Mouse (Mus musculus) frontal cortex, postnatal 36 days (tissue): Measurements from ENCODE around the gene Mrps12.

Experiments used
- DNase-seq, 2 experiments: peaks; one replicate each; pipeline ENCODE4 v3.0.0; 2022; ENCODE audit warnings: low spot score in 2 of 2

Mrps12 gene

DNA sequence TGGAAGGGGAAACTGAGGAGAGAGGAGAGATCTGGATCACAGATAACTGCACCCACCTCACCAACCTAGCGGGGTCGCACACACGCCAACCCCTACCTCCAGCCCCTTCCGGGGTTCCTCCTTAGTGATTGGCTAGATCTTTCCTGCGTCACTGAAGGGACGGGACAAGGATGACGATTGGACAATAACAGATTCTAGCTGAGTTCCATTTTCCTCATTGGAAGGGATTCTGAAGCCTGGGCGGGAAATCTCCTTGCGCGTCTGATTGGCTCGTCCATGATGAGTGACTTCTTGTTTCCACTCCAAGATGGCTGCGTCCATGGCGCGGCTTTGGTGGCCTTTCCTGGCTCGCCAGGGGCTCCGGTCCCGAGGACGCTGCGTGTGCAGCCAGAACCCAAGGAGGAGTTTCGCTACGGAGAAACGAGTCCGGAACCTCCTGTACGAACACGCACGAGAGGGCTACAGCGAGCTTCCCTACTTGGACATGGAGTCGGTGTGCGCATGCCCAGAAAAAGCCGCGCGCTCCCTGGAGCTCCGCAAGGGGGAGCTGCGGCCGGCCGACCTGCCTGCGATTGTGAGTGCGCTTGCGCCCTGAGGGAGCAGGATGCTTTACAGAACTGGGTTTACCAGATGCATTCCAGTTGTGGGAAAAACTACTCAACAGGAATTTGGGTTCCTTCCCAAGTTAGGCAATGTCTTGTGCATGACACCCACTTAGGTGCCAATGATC lies at the start of gene Mrps12, which contains the start of gene Sars2:
TSS of gene Mrps12 (minus strand) at position 112 of the 730 bp plus-strand sequence.
TSS of gene Sars2 (plus strand) at position 284 of the 730 bp plus-strand sequence.
- DNase-seq: peak; percentile 97 to 99

DNA sequence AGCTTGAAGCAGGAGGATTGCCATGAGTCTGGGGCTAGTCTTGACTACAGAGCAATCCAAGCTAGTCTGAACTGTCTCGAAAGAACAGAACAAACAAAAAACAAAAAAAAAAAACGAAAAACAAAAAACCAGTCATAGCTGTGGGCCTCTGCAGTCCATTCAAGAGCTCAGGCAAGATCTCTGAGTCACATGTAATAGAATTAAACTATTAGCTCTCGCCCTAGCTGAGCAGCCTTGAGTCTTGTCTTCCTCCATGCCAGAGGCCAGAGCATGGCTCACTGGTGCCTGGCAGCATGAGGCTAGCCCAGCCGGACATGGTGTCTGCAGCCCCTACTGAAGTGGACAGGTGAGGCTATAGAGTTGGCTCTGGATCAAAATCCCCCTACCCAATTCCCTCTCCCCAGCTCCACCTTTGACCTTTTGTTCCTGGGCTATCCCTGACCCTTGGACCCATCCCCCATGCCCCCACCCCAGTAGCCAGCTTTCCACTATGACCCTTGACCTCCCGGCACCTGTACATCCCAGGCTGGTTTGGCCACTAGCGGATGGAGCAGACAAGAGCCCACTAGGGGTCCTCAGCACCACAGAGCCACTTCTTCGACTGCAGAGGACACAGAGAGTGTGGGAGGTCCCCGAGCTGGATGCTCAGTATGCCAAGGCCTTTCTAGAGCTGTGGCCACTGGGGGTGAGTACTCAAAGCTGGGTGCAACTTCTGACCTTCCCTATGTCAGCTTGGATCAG lies 48.6 kb upstream of the Mrps12 start:
- no peak for DNase-seq

DNA sequence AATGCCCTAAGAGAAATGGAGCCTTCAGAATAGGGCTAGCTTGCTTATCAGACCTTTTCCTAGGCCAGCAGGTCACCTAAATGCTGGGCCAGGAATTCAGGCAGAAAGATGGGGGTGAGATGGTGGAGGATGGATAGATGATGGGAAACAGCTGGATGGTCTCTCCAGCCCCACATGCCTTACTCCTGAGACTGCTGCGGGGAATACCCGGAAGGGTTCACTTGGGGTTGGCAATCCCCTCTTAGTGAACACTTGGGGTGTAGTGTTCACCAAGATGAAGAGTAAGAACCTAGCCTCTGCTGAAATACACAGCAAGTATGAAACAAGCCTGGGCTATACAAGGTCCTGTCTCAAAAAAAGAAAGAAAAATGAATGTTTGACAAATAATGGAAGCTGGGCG lies 47.6 kb upstream of the Mrps12 start:
- no peak for DNase-seq

DNA sequence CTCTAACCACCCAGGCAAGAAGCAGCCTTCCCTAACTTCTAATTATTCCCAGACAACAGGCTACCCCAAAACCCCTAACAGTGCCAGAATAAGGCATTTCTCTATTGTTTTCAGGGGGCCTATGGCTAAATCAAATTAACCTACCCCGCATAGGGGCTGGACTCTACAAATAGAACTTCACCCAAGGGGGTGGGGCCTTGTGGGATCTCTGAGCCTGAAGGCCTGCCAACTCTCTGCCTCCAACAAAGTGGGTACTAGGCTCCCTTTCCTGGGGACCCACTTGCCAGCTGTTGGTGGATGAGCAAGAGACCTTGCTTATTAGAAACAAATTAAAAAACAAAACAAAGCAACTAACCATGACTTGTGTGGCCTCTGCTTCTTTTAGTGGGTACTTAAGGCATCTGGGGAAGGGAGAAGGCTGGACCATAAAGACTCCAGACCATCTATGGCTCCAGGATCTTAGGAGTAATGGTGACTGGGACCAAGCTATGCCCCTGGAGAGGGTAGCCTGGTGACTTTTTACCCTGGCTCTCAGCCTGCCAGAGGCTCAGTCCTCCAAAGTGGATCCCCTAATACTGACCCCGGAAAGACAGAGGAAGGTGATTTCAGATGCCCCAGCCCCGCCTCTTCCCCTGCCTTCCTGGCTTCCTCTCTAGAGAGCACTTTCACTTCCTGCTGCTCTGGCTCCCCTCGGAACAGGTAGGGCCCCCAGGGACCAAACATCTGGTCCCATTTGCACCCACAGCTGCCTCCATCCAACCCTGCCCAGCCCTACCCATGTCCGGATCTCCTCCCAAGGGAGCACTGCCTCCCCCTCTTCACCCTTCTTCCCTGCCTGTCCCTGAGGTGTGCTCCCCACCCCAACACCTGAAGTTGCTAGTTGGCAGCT lies 46.9 kb upstream of the Mrps12 start, which contains the start of gene Rinl:
TSS of gene Rinl (plus strand) at position 663 of the 889 bp plus-strand sequence.
- no peak for DNase-seq

DNA sequence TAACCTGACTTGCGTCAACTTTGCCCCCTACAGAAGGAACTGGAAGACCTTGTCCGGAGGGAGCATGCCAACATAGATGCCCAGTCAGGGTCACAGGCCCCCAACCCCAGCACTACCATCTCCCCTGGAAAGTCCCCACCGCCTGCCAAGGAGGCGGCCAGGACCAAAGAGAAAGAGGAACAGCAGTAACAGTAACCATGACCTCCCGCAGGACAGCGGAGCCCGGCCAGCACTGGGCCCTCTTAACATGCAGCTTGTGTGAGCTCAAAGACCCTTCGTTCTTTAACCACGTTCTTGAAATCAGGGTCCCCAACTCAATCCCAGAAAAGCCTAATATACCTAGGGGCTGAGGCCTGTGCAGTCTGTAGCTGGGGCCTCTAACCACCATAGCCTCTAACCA lies 46.3 kb upstream of the Mrps12 start:
- no peak for DNase-seq

DNA sequence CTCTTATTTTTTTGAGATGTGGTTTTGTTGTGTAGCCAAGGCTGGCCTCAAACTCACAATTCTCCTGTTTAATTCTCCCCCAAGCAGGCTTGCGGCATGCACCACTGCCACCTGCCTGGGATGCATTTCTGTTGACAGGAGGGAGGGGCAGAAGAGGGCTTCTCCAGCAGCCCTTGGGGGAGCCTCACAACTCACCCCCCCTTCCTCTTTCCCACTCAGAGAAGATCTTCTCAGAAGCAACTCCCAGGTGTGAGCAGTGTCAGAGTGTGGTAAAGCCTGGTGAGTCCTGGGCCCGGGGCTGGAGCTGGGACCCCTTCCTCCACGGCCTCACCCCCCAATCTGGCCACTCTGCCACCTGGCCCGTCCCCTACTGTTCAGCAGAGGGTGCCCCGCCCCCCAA lies 43.5 kb upstream of the Mrps12 start:
- DNase-seq: no peak

DNA sequence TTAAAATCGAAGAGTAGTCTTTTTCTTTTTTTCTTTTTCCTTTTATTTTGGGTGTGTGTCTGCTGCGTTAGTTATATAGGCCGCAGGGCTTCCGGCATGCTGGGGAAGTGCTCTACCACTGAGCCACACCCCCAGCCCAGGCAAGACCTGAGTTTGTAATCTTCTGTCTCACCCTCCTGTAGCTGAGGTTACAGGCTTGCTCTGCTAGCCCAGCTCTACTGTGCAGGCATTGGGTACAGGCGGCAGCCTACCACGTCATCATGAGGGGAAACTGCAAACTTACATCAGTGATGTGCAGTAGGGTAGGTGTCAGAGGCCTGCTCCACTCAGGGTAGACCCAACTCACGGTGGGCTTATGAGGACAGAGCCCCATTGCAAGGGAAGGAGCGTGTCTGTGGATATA lies 39.6 kb upstream of the Mrps12 start:
- no peak for DNase-seq

DNA sequence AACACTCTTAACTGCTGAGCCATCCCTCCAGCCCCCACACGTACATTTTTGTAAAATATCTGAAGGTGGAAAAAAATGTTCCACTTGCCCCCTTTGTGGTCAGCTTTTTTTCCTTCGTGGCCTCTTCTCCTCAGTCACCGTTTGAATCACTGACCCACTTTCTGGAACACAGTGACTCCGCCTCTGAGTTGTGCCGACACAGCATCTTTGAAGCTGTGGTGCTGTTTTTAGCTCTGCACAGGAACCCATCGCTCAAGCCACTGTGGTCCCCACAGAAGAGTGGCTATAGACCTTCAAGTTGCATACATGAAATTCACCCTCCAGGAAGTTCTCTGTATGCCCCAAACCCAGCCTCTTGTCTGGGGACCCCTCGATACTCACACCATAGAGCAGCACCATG lies 39.2 kb upstream of the Mrps12 start:
- DNase-seq: peak; percentile 45 to 49

DNA sequence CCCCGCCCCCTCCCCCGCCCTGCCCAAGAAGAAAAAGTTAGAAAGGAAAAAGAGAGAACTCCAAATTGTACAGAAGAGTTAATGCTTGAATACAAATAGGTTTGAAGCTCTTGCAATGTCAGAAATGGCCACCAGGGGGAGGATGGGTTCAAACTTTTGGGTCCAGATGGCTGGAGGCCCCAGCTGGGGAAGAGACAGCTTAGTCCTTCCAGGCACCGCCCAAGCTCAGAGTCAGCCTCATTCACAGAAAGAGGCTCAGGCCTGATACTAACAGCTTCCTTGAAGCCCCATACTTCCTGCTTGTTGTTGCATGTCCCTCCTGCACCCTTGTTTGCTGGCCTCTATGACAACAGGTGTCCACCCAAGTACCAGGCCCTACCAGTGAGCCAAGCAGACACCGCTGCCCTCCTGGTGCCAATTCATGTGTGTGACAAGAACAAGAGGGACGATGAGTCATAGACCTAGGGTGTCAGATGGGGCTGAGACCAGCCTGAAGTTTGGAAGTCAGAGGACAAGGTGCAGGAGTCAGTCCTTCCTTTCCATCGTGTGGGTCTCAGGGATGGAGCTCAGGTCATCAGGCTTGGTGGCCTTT lies 38.5 kb upstream of the Mrps12 start:
- peak; percentile 89 to 91 for DNase-seq

DNA sequence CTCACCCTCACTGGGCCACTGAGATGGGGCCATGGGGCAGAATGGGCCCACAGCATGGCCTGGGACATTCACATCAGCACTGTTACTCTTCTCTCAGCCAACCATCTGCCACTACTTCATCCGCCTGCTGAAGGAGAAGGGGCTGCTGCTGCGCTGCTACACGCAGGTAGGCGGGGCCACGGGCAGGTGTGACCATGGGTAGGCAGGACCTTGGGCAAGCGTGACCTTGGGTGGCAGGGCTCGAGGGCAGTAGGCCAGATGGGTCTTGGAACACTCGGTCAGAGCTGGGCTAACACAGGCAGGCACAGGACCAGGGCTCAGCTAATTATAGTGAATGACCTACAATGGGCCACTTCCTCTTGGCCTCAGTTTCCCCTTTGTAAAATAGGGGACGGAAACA lies 37.2 kb upstream of the Mrps12 start:
- no peak for DNase-seq

DNA sequence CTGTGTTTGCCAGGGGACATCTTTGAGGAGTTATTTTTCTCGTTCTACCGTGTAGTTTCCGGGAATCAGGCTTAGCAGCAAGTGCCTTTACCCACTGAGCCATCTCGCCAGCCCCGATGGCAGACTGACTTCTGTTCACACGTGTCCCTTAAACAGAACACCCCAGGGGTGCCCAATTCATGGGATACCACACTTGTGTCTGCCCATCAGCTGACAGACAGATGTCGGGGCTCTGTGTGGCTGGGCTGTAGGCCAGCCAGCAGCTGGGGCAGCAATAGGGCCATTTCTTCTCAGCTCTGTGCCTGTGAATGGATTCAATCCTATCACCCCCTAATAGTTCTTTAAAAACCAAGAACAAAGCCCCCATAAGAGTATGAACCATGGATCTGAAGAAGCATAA lies 33.5 kb upstream of the Mrps12 start:
- DNase-seq: no peak

DNA sequence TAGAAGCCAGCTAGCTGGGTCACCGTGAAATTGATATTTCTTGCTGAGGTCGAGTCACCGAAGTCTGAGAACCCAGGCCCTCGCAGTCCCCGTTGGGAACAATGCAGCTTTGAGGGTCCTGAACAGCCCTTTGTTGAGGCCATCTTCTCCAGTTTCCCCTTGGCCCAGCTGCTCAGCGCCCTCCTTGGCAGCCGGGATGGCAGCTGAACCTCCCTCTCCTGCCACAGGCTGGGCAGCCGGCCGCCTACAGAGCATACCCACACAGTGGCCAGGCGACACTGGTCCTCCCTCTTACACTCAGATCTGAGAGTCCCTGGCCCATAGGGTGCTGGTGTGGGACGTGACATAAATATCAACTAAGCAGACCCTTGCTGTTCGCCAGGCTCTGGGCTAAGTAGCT lies 32.5 kb upstream of the Mrps12 start:
- DNase-seq: no peak

DNA sequence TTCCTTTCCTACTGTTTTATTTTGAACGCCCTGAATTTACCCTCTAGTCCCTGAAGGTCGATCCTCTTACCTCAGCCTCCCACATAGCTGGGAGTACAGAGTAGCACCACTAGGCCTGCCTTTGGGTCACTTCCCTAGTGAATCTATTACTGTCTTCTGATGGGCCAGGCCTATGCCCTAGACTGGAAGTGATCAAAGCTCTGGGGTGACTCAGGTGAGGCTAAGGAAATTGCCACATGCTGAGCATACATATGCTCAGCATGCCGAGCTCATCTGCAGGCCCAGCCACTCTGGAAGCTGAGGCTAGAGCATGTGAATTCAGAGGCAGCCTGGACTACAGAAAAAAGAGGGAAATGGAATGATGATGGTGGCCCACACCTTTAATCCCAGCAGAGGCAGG lies 31.5 kb upstream of the Mrps12 start:
- no peak for DNase-seq

DNA sequence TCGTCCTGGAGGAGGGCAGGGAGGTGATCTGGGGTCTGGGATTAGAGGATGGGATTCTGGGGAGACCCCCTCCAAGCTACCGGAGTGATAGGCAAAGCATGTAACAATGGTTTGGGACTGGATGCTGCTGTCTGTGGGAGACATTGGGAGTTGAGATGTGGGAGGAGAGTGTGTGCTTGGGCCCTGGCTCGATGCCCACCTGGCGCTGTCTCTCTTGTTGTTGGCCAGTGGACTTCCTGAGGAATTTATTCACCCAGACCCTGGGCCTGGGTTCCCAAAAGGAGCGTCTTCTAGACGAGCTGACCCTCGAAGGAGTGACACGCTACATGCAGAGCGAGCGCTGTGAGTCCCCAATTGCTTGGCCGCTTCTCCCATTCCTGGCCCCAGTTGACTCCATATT lies 30.2 kb upstream of the Mrps12 start:
- DNase-seq: no peak

DNA sequence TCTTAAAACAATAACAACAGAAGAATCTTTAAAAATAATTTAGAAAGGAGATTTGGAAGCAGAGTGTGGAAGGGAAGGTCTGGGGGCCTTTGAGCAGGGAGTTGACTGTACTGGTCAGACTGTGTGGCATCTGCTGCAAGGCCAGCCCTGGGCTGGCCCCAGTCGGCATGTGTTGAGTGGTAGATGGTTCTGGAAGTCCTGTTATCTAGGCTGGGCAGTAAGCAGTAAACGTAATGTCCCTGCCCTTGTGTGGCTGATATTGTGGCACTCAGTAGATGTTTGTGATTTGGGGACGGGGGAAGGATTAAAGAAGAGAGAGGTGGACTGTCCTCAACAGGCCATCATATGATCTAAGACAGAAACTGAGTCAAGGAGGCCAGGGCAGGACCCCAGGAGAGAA lies 28.7 kb upstream of the Mrps12 start:
- DNase-seq: no peak

DNA sequence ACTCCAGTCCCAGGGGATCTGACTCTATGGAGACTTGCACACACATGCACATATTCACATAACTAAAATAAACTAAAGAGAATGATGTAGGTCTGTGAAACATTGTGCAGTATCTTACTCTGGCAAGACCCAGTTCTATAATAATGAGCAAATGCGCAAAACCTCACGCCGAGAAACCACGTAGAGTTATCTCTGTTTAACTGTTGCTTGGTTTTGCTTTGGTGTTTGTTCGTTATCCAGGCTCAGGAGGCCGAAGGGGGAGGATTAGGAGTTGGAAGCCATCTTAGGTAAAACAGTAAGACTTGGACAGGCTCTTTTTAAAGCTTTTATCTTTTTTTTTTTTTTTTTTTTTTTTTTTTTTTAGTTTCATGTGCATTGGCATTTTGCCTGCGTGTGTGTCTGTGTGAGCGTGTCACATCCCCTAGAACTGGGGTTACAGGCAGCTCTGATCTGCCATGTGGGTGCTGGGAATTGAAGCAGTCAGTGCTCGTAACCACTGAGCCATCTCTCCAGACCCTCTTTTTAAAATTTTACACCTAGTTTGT lies 27.9 kb upstream of the Mrps12 start:
- no peak for DNase-seq

DNA sequence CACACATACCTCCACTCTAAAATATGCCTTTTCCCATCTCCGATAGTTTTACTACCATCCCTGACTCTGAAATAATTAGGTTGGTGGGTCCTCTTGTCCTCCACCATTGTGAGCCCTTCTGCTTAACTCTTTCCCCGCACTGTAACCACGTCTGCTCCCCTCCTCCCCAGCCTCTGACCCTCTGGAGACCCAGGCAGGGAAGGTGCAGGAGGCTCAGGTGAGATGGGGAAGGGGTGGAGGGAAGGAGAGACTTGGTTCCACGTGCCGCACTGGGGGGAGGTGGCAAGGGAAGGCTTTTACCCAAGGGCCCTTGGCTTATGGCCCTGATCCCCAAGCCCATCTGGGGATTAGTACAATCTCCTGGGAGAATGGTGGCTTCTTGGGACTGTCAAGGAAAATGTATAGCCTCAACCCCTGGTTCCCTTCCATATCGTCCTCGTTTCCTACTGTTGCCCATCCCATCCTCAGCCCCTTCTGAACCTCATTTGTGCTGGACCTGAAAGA lies 25.9 kb upstream of the Mrps12 start, which contains the start of gene Nfkbib:
TSS of gene Nfkbib (minus strand) at position 51 of the 504 bp plus-strand sequence.
- DNase-seq: no peak

DNA sequence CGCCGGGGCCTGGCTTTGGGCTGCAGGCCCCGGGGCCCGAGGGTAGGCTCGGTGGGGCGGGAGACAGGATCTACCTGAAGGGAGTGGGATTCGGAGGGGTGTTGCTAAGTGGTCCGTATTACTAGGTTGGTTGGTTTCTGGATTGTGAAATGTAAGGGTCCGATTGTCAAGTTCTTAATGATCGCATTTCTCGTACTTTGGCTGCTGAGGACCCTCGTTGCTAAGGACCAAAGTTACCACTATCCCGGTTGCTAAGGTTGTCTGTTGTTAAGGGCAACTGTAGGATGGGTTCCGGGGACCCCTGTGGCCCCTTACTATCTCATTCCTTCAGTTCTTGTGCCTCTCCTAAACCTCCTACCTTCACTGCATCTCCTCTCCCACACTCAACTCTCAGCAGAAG lies 25.3 kb upstream of the Mrps12 start:
- DNase-seq: no peak

DNA sequence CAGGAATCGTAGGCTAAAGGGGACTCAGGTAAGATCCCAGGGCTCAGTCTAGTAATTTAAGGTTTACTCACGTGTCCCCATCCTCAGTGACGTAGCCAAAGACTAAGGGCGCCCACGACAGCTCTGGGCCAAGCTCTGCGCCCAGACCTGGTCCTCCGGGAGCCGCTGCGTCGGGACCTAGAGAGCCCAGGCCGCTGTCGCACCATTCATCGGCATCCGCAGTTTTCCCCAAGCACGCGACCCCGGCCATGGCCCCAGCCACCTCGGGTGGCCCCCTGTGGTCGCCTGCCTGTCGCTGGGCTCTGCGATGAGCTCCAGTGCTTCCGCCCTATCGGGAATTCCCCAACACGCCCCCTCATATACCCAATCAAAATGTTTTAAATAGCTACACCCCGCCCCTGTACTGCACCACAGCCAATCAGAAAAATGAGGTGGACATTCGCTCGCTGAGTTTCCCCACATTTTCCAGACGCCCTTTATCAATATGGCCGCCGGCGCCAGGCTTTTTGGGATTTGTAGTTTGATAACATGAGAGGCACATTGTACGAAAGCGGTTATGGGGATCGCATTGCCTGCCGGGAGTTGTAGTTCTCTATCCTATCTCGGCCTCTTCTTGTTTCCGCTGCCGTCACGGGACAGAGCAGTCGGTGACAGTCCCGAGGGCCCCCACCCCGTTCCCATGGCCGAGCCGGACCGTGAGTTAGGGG lies 24.7 kb upstream of the Mrps12 start, which contains the start of gene Sirt2:
TSS of gene Sirt2 (plus strand) at position 563 of the 707 bp plus-strand sequence.
- DNase-seq: peak; percentile 97 to 99

DNA sequence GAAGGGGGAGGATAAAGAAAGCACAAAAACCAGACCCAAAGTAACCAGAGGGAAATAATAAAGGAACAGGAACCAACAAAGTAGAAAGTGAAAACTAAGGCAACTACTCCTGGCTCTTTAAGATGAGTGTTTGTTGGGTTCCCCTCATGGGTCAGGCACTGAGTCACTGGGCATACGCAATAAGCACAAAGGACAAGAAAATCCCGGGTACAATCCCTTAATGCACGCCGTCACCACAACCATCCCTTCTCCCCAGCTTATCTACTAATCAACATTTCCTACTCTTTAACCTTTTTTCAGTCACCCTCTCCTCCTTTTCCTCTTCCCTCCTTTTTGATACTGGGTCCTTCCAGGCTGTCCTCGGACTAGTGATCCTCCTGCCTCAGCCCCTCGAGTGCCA lies 23.6 kb upstream of the Mrps12 start:
- DNase-seq: no peak
